Mouse (Mus musculus) heart, embryonic 13.5 days (tissue): ENCODE measurements around the gene Kcnd3. TPM values are rescaled to one million over a fixed set of nuclear protein-coding genes. Genes with fewer than 3 reads are reported as not detected.

Source experiments
- ATAC-seq: fragments of 200-750 bp; cut with Nextera tagmentation; 2 replicates; pipeline ENCODE4 v1.8.0; 2017; ENCODE audit warnings: moderate TSS enrichment; ENCODE audit not compliant: insufficient number of reproducible peaks, low FRiP score, low TSS enrichment; ENCODE audit errors: extremely low read depth
- H3K27ac ChIP-seq: fragments of 300-500 bp; sonication (generic); replicated peaks from 2 replicates; pipeline ENCODE4 v1.5.1; 2015; ENCODE audit warnings: moderate library complexity, mild to moderate bottlenecking, inconsistent platforms
- H3K27me3 ChIP-seq: fragments of 300-500 bp; sonication (generic); replicated peaks from 2 replicates; pipeline ENCODE4 v1.6.1; 2015; ENCODE audit warnings: mild to moderate bottlenecking, inconsistent platforms
- H3K36me3 ChIP-seq: fragments of 300-500 bp; sonication (generic); 2 replicates; pipeline ENCODE4 v1.6.1; 2015; ENCODE audit warnings: mild to moderate bottlenecking, inconsistent platforms
- H3K4me1 ChIP-seq: fragments of 300-500 bp; sonication (generic); 2 replicates; pipeline ENCODE4 v1.6.1; 2015; ENCODE audit warnings: inconsistent platforms
- H3K4me2 ChIP-seq: fragments of 300-500 bp; sonication (generic); 2 replicates; pipeline ENCODE4 v1.6.1; 2015; ENCODE audit warnings: inconsistent platforms, mild to moderate bottlenecking, moderate library complexity
- H3K4me3 ChIP-seq: fragments of 300-500 bp; sonication (generic); 2 replicates; pipeline ENCODE4 v1.5.1; 2015; ENCODE audit warnings: moderate library complexity, mild to moderate bottlenecking, inconsistent platforms
- H3K9ac ChIP-seq: fragments of 300-500 bp; sonication (generic); 2 replicates; pipeline ENCODE4 v1.6.1; 2015; ENCODE audit warnings: inconsistent platforms, mild to moderate bottlenecking, moderate library complexity
- H3K9me3 ChIP-seq: fragments of 300-500 bp; sonication (generic); 2 replicates; pipeline ENCODE4 v1.6.1; 2016; ENCODE audit warnings: inconsistent platforms
- WGBS: fragments of 180-500 bp; shearing (Covaris S2); methylation state at CpG from one replicate; pipeline ENCODE4 v1.1.7; 2015; ENCODE audit warnings: mixed read lengths; 5-methylcytosine and 5-hydroxymethylcytosine counted together
- polyA plus RNA-seq: library from polyadenylated mRNA; unstranded; fragments of >200 nt; fragmentation: Nextera tagmentation; extraction: Ambion mirVana; gene quantifications from 2 replicates; pipeline ENCODE4 v1.2.1, GENCODE M21; 2015

The Kcnd3 gene
- polyA plus RNA-seq, 1 experiment from 2014 or later = 0.67 TPM

DNA sequence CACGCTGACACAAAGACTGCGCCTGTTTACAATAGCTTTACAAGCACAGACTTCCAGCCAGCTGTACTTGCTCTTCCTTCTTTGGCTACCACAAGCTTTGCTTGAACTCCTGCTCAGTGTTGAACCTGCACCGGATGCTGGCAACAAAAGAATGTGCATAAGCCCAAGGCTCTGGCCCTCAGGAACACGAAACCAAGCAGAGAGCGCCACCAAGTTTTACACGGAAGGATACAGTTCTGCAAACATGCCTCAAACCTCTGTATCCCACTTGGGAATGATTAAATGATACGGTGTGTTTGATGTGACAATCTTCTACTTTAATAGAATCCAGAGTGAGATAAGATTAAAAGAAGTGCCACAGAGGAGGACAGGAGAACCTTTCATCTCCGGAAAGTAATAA is 210.9 kb downstream of the Kcnd3 start:
- Histone ChIP-seq H3K4me3 (no peak overlapping the region), H3K27ac (no peak overlapping the region), H3K9me3 (no peaks in the 10 kb centered on the region), H3K9ac (no peak overlapping the region), H3K36me3 (no peaks in the 10 kb centered on the region), H3K4me2 (no peak overlapping the region), H3K4me1 (peaks cover 11% of the 10 kb centered on the region), H3K27me3 (peaks cover 9% of the 10 kb centered on the region; the same call in 1 of the 2 replicates)
- no peak for ATAC-seq
- WGBS = 67% methylated on average over 8 of the region's 8 CpGs

DNA sequence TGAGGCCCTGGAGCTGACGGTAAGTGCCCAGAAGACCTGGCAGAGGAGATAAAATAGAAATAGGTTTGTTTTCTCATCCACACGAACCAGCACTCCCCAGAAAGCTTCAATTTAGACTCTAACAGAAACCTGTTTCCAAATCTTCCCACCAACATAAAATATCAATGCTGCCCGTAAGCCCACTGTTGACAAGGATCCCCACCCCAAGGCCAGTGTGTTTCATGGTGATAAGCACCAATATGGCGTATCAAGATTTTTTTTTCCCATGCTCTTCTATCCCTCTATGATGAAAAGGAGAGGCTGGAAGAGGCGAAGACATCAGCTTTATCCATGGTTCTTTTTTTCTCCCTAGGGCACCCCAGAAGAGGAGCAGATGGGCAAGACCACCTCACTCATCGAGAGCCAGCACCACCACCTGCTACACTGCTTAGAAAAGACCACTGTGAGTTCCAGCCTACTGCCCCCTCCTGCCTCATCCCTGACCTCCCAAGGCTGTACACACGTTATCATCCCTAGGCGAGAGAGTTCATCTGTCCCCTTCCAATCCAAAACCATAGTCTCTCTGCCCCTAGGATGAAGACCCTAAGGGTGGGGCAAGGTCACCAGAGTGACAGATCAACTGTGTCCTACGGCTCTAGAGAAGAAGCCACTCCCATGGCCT is 213.1 kb downstream of the Kcnd3 start:
- H3K4me1 ChIP-seq = peaks cover 11% of the 10 kb centered on the region
- no peaks in the 10 kb centered on the region for H3K36me3 ChIP-seq
- WGBS = 76% methylated on average over 9 of the region's 9 CpGs
- no peak overlapping the region for H3K4me2 ChIP-seq
- no peaks in the 10 kb centered on the region for H3K9me3 ChIP-seq
- H3K9ac ChIP-seq = no peak overlapping the region
- H3K27me3 ChIP-seq = peaks cover 16% of the 10 kb centered on the region
- no peak for ATAC-seq
- H3K27ac ChIP-seq = no peak overlapping the region
- H3K4me3 ChIP-seq = no peak overlapping the region

DNA sequence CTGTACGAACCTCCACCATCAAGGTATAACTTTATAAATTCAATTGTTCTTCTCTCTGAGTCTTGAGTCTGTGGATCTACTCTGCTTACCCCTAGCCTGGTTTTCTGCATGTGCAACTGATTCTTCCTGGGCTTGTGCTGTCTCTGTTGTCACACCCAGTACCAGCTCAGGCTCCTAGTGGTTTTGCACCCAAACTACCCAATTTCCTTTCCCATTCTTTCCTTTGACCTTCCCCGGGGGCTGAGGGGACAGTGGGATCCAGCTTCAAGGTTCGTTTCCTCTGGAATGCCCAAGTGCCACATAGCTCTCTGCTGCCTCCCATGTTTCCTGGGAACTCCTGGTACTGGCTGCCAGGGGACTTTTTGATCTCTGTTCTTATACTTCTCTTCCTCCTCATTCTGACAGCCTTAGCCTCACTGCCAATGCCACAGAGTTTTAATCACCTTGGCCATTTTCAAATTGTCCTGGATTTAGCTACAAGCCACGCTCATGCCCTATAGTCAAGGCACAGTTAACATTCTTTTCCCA is 214.9 kb downstream of the Kcnd3 start:
- H3K27ac ChIP-seq = no peak overlapping the region
- peaks cover 16% of the 10 kb centered on the region for H3K27me3 ChIP-seq
- no peak overlapping the region for H3K9ac ChIP-seq
- H3K9me3 ChIP-seq = no peaks in the 10 kb centered on the region
- H3K4me1 ChIP-seq = no peaks in the 10 kb centered on the region
- no peaks in the 10 kb centered on the region for H3K36me3 ChIP-seq
- no peak overlapping the region for H3K4me2 ChIP-seq
- WGBS = 56% methylated on average over 4 of the region's 4 CpGs
- no peak overlapping the region for H3K4me3 ChIP-seq
- no peak for ATAC-seq

DNA sequence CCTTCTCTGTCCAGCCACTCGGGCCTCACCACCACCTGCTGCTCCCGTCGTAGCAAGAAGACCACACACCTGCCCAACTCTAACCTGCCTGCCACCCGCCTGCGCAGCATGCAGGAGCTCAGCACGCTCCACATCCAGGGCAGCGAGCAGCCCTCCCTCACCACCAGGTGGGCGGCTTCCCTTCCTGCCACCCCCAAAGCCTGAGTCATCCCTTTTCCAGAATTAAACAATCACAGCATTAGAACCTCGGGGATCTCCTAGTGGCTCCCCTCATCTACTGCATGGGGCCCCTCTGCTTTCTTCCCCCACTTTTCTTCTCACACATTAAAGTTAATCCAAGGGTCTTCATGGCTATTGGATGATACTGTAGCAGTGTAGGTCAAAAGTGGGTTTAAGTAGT is 216.0 kb downstream of the Kcnd3 start:
- no peaks in the 10 kb centered on the region for H3K4me1 ChIP-seq
- WGBS = 48% methylated on average over 9 of the region's 9 CpGs
- no peaks in the 10 kb centered on the region for H3K36me3 ChIP-seq
- ATAC-seq = no peak
- peaks cover 16% of the 10 kb centered on the region for H3K27me3 ChIP-seq
- no peak overlapping the region for H3K4me3 ChIP-seq
- no peaks in the 10 kb centered on the region for H3K9me3 ChIP-seq
- no peak overlapping the region for H3K4me2 ChIP-seq
- H3K27ac ChIP-seq = no peak overlapping the region
- no peak overlapping the region for H3K9ac ChIP-seq

DNA sequence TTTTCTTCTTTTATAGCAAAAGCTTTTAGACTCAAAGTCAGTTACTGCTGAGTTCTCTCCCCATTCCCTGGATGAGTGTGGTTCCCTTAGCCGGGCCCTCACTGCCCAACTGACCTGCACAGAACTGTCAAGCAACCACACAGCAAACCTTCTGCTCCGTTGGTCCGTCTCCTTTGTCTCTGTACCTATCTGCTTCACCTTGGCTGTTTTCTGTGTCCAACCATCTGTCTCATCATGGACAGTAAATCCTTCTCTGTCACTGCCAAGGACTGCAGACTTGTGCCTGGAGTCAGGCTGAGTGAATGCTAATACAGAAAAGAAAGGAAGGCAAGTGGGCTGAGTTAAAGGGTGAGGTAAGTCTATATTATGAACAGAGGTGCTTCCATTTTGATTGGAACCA is 217.6 kb downstream of the Kcnd3 start:
- no peak for ATAC-seq
- peaks cover 18% of the 10 kb centered on the region for H3K27me3 ChIP-seq
- H3K36me3 ChIP-seq = no peaks in the 10 kb centered on the region
- no peaks in the 10 kb centered on the region for H3K9me3 ChIP-seq
- no peak overlapping the region for H3K27ac ChIP-seq
- H3K4me1 ChIP-seq = 0 out of 2 replicates have a peak, but pooled peaks cover 1% of the 10 kb centered on the region
- H3K4me3 ChIP-seq = no peak overlapping the region
- no peak overlapping the region for H3K9ac ChIP-seq
- no peak overlapping the region for H3K4me2 ChIP-seq
- 66% methylated on average over 3 of the region's 3 CpGs for WGBS

DNA sequence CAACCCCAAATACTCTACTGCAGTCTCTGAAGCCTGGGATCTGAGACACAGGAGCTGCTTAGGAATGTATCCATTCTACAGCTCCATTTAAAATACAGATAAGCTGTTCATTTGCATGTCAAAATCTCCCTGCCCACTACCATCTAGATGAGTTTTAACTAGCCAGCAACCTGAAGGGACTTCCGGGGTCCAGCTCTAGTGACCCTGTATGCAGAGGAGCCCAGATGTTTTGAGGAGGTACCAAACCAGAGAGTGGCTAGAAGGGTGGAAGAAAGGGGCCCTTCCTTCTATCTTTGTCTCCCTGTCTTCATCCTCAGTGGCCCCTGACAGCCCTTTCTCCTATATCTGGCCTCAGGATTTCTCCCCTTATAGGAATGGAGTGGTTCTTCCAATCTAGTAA is 218.7 kb downstream of the Kcnd3 start:
- ATAC-seq = no peak
- H3K9me3 ChIP-seq = no peaks in the 10 kb centered on the region
- 79% methylated on average over 1 of the region's 1 CpGs for WGBS
- H3K9ac ChIP-seq = no peak overlapping the region
- peaks cover 16% of the 10 kb centered on the region for H3K27me3 ChIP-seq
- H3K36me3 ChIP-seq = no peaks in the 10 kb centered on the region
- H3K27ac ChIP-seq = no peak overlapping the region
- no peak overlapping the region for H3K4me2 ChIP-seq
- 0 out of 2 replicates have a peak, but pooled peaks cover 3% of the 10 kb centered on the region for H3K4me1 ChIP-seq
- no peak overlapping the region for H3K4me3 ChIP-seq

DNA sequence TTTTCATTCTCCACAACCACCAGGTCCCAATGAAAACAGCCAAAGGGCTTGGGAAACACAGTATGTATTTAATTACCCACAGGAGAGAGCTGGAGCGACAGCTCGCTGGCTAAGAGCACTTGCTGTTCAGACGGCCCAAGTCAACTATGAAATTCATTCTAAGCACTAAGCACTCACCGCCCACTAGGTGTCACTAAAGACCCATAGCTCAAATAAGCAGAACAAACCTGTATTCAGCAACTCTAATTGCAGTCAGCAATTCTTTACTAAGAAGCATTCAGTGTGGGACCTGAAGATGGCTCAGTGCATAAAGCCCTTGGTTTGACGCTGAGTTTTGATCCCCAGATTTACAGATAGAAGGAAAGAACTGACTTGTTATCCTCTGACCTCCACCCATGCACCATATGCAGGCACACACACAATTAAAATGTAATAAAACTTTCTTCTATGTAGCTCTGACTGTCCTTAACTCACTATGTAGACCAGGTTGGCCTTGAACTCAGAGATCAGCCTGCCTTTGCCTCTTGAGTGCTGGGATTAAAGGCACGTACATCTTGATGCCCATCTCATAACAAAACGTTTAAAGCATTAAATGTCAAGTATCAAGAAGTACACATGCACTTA is 222.6 kb downstream of the Kcnd3 start:
- no peak overlapping the region for H3K27ac ChIP-seq
- H3K9ac ChIP-seq = no peak overlapping the region; the same call in 1 of the 2 replicates
- H3K36me3 ChIP-seq = peaks cover 25% of the 10 kb centered on the region
- H3K4me2 ChIP-seq = no peak overlapping the region
- WGBS = 17% methylated on average over 7 of the region's 7 CpGs
- H3K4me1 ChIP-seq = 0 out of 2 replicates have a peak, but pooled peaks cover 3% of the 10 kb centered on the region
- ATAC-seq = no peak
- H3K9me3 ChIP-seq = no peaks in the 10 kb centered on the region
- H3K27me3 ChIP-seq = peaks cover 8% of the 10 kb centered on the region; the same call in 1 of the 2 replicates
- H3K4me3 ChIP-seq = no peak overlapping the region

DNA sequence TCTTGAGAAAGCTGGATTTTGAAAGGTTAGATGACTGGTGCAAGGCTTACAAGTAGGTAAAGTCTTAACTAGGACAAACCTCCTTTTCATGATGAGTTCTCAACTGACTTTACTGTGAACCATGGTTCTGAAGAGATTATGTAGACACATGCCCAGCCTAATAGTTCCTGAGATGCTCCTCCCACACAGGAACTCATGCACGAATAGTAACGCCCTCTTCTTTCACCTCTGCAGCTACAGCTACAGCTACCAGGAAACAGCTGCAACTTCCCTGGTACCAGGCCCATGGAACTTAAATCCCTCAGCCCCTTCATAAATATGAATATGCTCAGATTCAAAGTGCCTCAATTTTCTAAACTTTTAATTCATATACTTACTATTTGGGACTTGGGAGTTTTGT is 223.8 kb downstream of the Kcnd3 start:
- Histone ChIP-seq H3K4me2 (no peak overlapping the region), H3K36me3 (peaks cover 37% of the 10 kb centered on the region), H3K4me3 (no peak overlapping the region), H3K4me1 (0 out of 2 replicates have a peak, but pooled peaks cover 3% of the 10 kb centered on the region), H3K27ac (no peak overlapping the region), H3K9ac (no peak overlapping the region), H3K27me3 (0 out of 2 replicates have a peak, but pooled peaks cover 3% of the 10 kb centered on the region), H3K9me3 (no peaks in the 10 kb centered on the region)
- 50% methylated on average over 2 of the region's 2 CpGs for WGBS
- no peak for ATAC-seq

DNA sequence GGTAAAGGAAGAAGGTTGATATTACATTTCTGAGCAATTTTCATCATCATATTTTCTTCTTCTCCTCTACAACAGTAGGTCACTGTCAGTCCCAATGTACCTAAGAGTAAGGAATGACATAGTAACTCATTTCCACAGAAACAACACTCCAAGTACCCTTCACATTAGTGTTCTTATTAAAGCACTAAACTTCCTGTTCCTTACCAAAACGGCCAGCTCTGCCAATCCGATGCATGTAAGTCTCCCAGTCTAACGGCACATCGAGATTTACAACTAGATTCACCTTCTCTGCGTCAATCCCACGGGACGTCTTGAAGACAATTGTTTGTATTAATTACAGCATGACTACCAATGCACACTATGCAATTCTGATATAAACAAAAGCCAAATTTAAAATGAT is 228.2 kb downstream of the Kcnd3 start:
- Histone ChIP-seq H3K36me3 (peaks cover 74% of the 10 kb centered on the region), H3K4me2 (no peak overlapping the region), H3K9ac (no peak overlapping the region), H3K4me3 (no peak overlapping the region), H3K27me3 (no peaks in the 10 kb centered on the region), H3K9me3 (no peaks in the 10 kb centered on the region), H3K27ac (no peak overlapping the region), H3K4me1 (no peaks in the 10 kb centered on the region)
- no peak for ATAC-seq
- WGBS = 90% methylated on average over 7 of the region's 7 CpGs

DNA sequence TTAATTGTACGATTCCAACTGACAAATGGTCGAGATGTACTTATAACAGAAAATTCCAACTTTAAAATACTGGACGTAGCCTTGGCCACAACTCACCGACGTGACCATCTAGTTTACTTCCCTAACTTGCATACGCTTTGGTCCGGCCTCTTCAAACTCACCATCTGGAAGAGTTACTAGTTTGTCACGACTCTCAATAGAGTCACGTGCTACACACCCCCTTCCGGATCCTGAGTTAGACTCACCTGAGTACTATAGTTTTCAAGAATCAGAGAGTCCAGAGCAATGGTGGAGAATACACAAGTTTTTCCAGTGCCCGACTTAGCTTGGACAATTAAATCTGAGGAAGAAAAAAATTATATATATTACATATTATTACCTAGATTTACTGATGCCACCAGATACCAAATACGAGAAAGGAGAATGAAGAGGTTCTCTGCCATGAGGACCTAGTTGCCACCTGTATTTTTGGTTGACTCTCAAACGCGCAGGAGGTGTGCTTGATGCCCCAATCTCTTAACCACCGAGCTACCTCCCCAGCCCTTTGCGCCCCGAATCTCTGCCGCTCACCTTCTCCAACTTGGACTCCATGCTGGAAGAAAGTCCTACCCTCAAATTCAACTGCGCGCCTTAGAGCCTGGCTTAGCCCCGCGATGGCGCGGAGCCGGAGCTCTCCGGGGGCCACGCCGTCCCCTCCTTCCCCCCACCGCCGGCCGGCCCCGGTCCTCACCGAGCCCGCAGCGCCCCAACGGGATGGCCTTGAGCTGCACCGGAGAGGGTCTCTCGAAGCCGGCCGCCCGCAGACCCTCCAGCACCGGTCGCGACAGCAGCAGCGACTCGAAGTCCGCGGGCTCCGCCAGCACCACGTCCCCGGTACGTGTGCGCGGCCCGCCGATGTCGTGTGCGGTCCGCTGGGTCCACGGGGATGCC is 234.5 kb downstream of the Kcnd3 start:
- Histone ChIP-seq H3K27me3 (no peaks in the 10 kb centered on the region), H3K4me3 (peak overlapping the region; percentile 90), H3K27ac (peak overlapping the region; percentile 82), H3K36me3 (peaks cover 32% of the 10 kb centered on the region), H3K9me3 (no peaks in the 10 kb centered on the region), H3K4me2 (peak overlapping the region; percentile 81), H3K4me1 (peaks cover 14% of the 10 kb centered on the region), H3K9ac (peak overlapping the region; percentile 92)
- WGBS = 9% methylated on average over 60 of the region's 60 CpGs
- ATAC-seq = no peak
